Mouse (Mus musculus) heart, postnatal 0 days (tissue): ENCODE measurements around the gene Nup133.

Experiments used
- CTCF ChIP-seq: IDR thresholded peaks from 2 replicates; pipeline ENCODE4 v1.5.1; 2016; ENCODE audit warnings: antibody characterized with exemption, control low read depth, low read depth
- EP300 ChIP-seq: IDR thresholded peaks from 2 replicates; pipeline ENCODE4 v1.6.1; 2016; ENCODE audit warnings: antibody characterized with exemption, low read depth

DNA sequence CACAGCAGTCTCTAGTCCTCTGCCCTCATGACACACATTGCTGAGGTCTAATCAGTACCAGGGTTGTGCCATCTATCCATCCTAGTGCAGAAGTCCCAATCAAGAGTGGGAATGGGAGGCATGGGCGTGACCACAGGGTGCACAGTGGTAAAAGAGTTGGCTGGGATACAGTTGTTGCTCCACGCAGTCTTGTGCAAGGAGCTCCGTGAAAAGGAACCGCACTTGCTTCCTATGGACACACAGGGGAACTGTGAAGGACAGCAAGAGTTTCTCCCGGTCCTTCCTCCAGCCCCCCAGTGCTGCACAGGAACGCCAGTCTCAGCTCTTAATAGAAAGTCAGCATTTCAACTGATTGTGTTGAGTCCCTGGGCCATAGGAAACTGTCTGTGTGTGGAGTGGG, 10.4 kb upstream of the Nup133 start:
- TF ChIP-seq CTCF (no peak), EP300 (no peak)
